Mouse (Mus musculus) liver, embryonic 14.5 days (tissue): ENCODE measurements around the gene 4930558K02Rik. TPM values are rescaled to one million over a fixed set of nuclear protein-coding genes. Genes with fewer than 3 reads are reported as not detected.

Source experiments
- ATAC-seq: fragments of 200-750 bp; cut with Nextera tagmentation; 2 replicates; pipeline ENCODE4 v1.8.0; 2017; ENCODE audit warnings: moderate number of reproducible peaks, mild to moderate bottlenecking, moderate library complexity; ENCODE audit not compliant: insufficient read depth
- DNase-seq, 3 experiments: peaks; one replicate each; pipeline ENCODE4 v3.0.0-alpha.2; 2012 to 2013; ENCODE audit warnings: low read depth in 3 of 3, low spot score in 3 of 3
- H3K27ac ChIP-seq: fragments of 300-500 bp; sonication (generic); 2 replicates; pipeline ENCODE4 v1.5.1; 2014; ENCODE audit warnings: moderate library complexity, mild to moderate bottlenecking, control low read depth, inconsistent platforms
- H3K27me3 ChIP-seq: fragments of 300-500 bp; sonication (generic); 2 replicates; pipeline ENCODE4 v1.6.1; 2014; ENCODE audit warnings: mild to moderate bottlenecking, low read length, moderate library complexity; ENCODE audit not compliant: control insufficient read depth, insufficient read depth
- H3K36me3 ChIP-seq: fragments of 300-500 bp; sonication (generic); replicated peaks from 2 replicates; pipeline ENCODE4 v1.6.1; 2014; ENCODE audit warnings: low read depth; ENCODE audit not compliant: control insufficient read depth, insufficient read depth
- H3K4me1 ChIP-seq, 2 experiments: fragments of 200-500 bp in 1 of 2; fragments of 300-500 bp in 1 of 2; sonication (generic) in 1 of 2; replicated peaks; 2 replicates each; pipeline ENCODE4 v1.6.1; 2012 to 2014; ENCODE audit warnings: antibody characterized with exemption in 1 of 2, inconsistent platforms in 1 of 2, low read length in 1 of 2; ENCODE audit not compliant: control insufficient read depth in 2 of 2, insufficient read depth in 2 of 2
- H3K4me2 ChIP-seq: fragments of 300-500 bp; sonication (generic); 2 replicates; pipeline ENCODE4 v1.6.1; 2014; ENCODE audit warnings: low read depth, mild to moderate bottlenecking, control low read depth, moderate library complexity
- H3K4me3 ChIP-seq, 2 experiments: fragments of 200-500 bp in 1 of 2; fragments of 300-500 bp in 1 of 2; sonication (generic) in 1 of 2; 2 replicates each; pipeline ENCODE4 v1.5.1; 2012 to 2014; ENCODE audit warnings: low read depth in 2 of 2, low read length in 2 of 2, mild to moderate bottlenecking in 2 of 2, control low read depth in 1 of 2, inconsistent platforms in 1 of 2, moderate library complexity in 1 of 2; ENCODE audit not compliant: insufficient read depth in 1 of 2
- H3K9ac ChIP-seq: fragments of 300-500 bp; sonication (generic); replicated peaks from 2 replicates; pipeline ENCODE4 v1.6.1; 2014; ENCODE audit warnings: mild to moderate bottlenecking, control low read depth, moderate library complexity
- H3K9me3 ChIP-seq: fragments of 300-500 bp; sonication (generic); 2 replicates; pipeline ENCODE4 v1.6.1; 2016; ENCODE audit warnings: low read length, mixed read lengths; ENCODE audit not compliant: control insufficient read depth
- CTCF ChIP-seq: IDR thresholded peaks from 2 replicates; pipeline ENCODE4 v1.5.1; 2016; ENCODE audit warnings: antibody characterized with exemption, low read depth, control low read depth
- EP300 ChIP-seq: IDR thresholded peaks from 2 replicates; pipeline ENCODE4 v1.6.1; 2016; ENCODE audit warnings: antibody characterized with exemption, low read depth
- WGBS: fragments of 180-500 bp; shearing (Covaris S2); extraction: QIAGEN DNeasy Blood & Tissue Kit; methylation state at CpG from one replicate; pipeline ENCODE4 v1.1.7; 2014; ENCODE audit not compliant: insufficient replicate concordance; 5-methylcytosine and 5-hydroxymethylcytosine counted together
- polyA plus RNA-seq, 2 experiments: library from polyadenylated mRNA; depleted of rRNA in 1 of 2; stranded (reverse) in 1 of 2; unstranded in 1 of 2; fragments of >200 nt; fragmentation: Nextera tagmentation in 1 of 2; extraction: Ambion mirVana in 1 of 2; gene quantifications; 2 replicates each; pipeline versions ENCODE4 v1.2.1 to v1.2.3; 2012 to 2014

The 4930558K02Rik gene
- polyA plus RNA-seq, 2 experiments = not detected

- DNase-seq (no peak), ATAC-seq (no peak)
- H3K36me3 ChIP-seq = no peaks in the 10 kb centered on the region
- no peaks in the 10 kb centered on the region for H3K27me3 ChIP-seq
- TF ChIP-seq EP300 (no peak), CTCF (no peak)
- 68% methylated on average over 6 of the region's 6 CpGs for WGBS
- no peaks in the 10 kb centered on the region for H3K9me3 ChIP-seq
- no peak overlapping the region for H3K4me2 ChIP-seq
- H3K4me3 ChIP-seq = no peak overlapping the region
- H3K27ac ChIP-seq = no peak overlapping the region
- H3K4me1 ChIP-seq = no peaks in the 10 kb centered on the region
- H3K9ac ChIP-seq = no peak overlapping the region
These were observed 4.0 kb upstream of the 4930558K02Rik start for GRCm38 (mm10) chr1:161983451-161983850.

GRCm38 (mm10) chr1:161980626-161981298 lies 1.3 kb upstream of the 4930558K02Rik start:
- no peaks in the 10 kb centered on the region for H3K27me3 ChIP-seq
- no peaks in the 10 kb centered on the region for H3K36me3 ChIP-seq
- TF ChIP-seq EP300 (no peak), CTCF (no peak)
- no peaks in the 10 kb centered on the region for H3K9me3 ChIP-seq
- 0 out of 4 replicates have a peak, but pooled peaks cover 0 to 2% of the 10 kb centered on the region in 2 experiments for H3K4me1 ChIP-seq
- H3K4me3 ChIP-seq = no peak overlapping the region
- no peak for ATAC-seq
- DNase-seq = no peak
- 60% methylated on average over 9 of the region's 9 CpGs for WGBS
- no peak overlapping the region for H3K4me2 ChIP-seq
- H3K9ac ChIP-seq = no peak overlapping the region
- no peak overlapping the region for H3K27ac ChIP-seq

GRCm38 (mm10) chr1:161980046-161980445 lies 610 bp upstream of the 4930558K02Rik start:
- H3K9ac ChIP-seq = no peak overlapping the region
- no peaks in the 10 kb centered on the region for H3K27me3 ChIP-seq
- 44% methylated on average over 2 of the region's 2 CpGs for WGBS
- H3K9me3 ChIP-seq = no peaks in the 10 kb centered on the region
- TF ChIP-seq CTCF = no peak
- TF ChIP-seq EP300 = no peak
- no peak overlapping the region for H3K27ac ChIP-seq
- no peak overlapping the region for H3K4me3 ChIP-seq
- H3K36me3 ChIP-seq = no peaks in the 10 kb centered on the region
- DNase-seq (no peak), ATAC-seq (no peak)
- no peak overlapping the region for H3K4me2 ChIP-seq
- H3K4me1 ChIP-seq = 0 out of 4 replicates have a peak, but pooled peaks cover 0 to 2% of the 10 kb centered on the region in 2 experiments

- no peaks in the 10 kb centered on the region for H3K36me3 ChIP-seq
These were observed 1.2 kb downstream of the 4930558K02Rik start for GRCm38 (mm10) chr1:161978173-161978700.

DNA sequence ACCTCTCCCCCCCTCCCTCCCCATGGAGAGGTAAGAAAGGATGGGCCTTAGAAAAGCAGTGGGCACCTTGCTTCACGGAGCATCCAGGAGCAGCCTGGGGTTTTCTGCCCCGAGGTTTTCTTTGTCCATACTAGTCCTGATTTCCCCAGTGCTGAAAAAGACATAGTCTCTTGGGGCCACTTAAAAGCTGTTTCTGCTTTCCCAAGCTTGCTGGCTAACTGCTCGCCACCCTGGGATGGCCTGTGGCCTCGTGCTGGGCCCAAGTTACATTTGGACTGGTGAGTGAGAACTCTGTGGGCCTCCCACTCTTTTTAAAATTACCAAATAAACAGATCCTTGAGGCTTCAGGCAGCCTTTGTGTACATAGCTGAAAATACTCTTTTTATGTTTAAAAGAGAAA lies 2.1 kb downstream of the 4930558K02Rik start:
- no peaks in the 10 kb centered on the region for H3K36me3 ChIP-seq
- no peaks in the 10 kb centered on the region for H3K9me3 ChIP-seq
- no peaks in the 10 kb centered on the region for H3K27me3 ChIP-seq
- H3K4me2 ChIP-seq = no peak overlapping the region
- DNase-seq (no peak), ATAC-seq (no peak)
- 63% methylated on average over 4 of the region's 4 CpGs for WGBS
- H3K9ac ChIP-seq = no peak overlapping the region
- H3K27ac ChIP-seq = no peak overlapping the region
- H3K4me1 ChIP-seq = peaks cover 0 to 9% of the 10 kb centered on the region in 2 experiments; a peak in 1 of 4 replicates
- H3K4me3 ChIP-seq = no peak overlapping the region
- TF ChIP-seq CTCF = no peak
- no peak for TF ChIP-seq EP300

More at GRCm38 (mm10) chr1:161978173-161978700, 1.2 kb downstream of the 4930558K02Rik start:
- Histone ChIP-seq H3K4me1 (peaks cover 0 to 9% of the 10 kb centered on the region in 2 experiments; a peak in 1 of 4 replicates), H3K4me3 (no peak overlapping the region), H3K9ac (no peak overlapping the region), H3K27me3 (no peaks in the 10 kb centered on the region), H3K27ac (no peak overlapping the region), H3K9me3 (no peaks in the 10 kb centered on the region), H3K4me2 (no peak overlapping the region)
- TF ChIP-seq CTCF (no peak), EP300 (no peak)
- no peak for DNase-seq
- WGBS = 61% methylated on average over 5 of the region's 5 CpGs
- no peak for ATAC-seq
